Mouse (Mus musculus) lung, postnatal 14 days (tissue): ENCODE results near the gene Kxd1.
"Not testable (repeated sequence)": the region's sequence is repeated elsewhere in the genome, so short reads cannot be mapped to it uniquely, and the experiment has no call there.

Experiments
- DNase-seq: peaks from one replicate; pipeline ENCODE4 v3.0.0; 2021

The Kxd1 gene

DNA sequence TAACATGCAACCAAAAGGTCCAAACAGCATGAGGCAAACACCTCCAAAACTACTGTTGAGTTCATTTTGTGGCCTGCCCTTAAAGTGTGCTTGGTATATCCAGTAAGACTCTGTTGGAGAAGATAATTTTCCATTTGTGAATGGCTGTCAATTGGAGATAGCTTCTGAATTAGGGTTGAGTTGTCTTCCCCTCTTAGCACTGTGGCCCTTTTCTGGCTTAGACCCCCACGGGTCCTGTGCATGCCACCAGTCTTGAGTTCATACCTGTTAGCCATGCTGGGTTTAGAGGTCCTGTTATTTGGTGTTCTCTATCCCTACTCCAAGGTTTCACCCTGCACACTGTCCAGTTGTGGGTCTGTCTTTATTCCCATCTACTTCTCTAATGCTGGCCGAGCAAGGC lies 16.0 kb downstream of the Kxd1 start:
- no peak for DNase-seq

DNA sequence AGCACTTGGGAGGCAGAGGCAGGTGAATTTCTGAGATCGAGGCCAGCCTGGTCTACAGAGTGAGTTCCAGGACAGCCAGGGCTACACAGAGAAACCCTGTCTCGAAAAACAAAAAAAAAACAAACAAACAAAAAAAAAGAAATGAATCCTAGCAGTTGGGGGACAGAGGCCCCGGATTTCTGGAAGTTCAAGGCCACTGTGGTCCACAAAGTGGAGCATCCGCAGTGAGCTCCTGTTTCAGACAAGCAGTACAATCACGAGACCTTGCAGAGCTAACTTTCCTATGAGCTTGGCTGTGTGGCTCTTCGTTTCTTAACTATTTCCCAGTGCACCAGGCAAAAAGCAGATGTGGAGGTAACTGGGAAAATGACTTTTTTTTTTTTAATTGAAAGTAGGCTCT lies 16.6 kb downstream of the Kxd1 start:
- DNase-seq = not testable (repeated sequence)

DNA sequence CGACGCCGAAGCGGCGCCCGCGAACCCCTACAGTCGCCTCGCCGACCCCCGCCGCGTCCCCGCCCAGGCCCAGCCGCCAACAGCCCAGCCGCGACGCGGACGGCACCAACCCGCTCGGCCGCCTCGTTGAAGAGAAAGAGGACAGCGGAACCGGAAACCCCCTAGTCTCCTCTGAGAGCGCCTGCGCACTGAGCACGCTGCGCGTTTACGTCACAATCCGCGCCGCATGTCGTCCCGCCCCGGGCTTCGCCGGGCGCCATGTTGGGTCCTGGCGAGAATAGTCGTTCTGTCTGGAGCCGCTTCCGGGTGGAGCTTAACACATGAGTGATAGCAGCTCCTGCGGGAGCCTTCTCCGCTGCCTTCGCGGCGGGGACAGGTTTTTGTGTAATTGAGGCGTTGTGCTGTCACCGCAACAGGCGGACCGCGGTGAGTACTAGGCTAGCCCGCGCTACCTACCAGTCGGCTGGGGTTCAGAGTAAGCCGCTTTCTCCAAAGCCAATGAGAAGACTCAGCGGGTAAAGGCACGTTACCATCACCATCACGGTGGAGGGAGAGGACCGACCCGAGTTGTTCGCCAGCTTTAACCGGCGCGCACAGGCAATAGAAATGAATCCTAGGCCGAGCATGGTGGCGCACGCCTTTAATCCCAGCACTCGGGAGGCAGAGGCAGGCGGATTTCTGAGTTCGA lies 17.4 kb downstream of the Kxd1 start, which contains the start of gene Uba52:
Gene Uba52 (minus strand): TSS at position 574 of the 688 bp plus-strand sequence.
- DNase-seq = peak; percentile 97

- DNase-seq = no peak
Observed at GRCm38 (mm10) chr8:70509281-70509952, 18.3 kb downstream of the Kxd1 start.

- DNase-seq = no peak
Observed at GRCm38 (mm10) chr8:70507027-70507393, 20.7 kb downstream of the Kxd1 start.

DNA sequence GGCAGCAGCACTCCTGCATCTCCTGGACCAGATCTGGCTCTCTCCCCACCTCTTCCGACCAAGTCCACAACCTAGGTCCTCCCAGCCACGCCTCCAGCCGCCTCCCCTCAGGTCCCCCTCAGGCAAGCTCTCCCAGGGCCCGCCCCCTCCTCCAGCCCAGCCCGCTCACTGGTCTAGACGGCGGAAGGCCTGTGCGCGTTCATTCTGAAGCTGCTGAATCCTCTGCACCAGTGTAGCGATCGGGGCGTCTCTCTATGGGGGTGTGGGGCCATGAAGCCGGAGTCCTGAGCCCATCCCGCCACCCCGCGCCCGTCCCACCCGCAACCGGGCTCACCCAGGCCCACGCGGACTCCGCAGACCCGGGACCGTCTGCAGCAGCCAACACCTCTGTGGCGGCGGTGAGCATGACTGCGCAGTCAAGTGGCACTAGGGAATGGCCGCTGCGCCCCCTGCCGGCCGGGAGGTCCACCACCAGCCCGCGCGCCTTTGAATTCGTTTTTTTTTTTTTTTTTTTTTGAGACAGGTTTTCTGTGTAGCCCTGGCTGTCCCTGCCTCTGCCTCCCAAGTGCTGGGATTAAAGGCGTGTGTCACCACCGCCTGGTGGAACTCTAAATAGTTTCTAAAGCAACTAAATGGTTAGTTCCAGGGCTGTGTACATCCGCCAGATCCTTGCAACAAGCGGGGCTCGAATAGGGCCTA lies 21.3 kb downstream of the Kxd1 start, which contains the start of gene Rex1bd:
Gene Rex1bd (minus strand): TSS at position 425 of the 699 bp plus-strand sequence.
- DNase-seq = peak; percentile 96

DNA sequence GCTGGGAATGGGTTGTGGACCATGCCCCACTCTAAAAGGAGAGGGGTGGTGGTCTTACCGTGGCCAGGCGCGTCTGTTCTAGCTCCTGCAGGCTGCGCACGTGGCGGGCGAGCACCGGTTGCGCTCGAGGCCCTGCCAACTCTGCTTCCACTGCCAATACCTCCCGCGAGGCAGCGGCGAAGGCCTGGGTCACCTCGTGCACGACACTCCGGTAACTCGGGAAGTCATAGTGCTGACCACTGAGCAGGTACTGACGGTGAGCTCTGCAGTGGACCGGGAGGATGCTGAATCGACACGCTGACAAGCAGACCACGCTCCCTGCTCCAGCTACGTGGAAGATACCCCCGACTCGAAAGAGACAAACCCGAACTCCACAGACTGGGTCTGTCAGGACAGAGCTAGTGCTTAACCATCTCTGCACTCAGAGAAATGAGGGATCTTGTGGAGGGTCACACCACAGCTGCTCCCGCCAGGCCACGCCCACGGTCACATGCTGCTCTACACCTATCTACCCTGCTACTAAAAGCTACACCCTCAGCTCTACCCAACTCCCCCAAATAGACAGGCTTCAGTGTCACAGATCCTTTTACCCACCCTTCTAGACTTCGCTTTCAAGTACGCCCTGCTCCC lies 21.9 kb downstream of the Kxd1 start:
- DNase-seq = no peak

- peak; percentile 90 for DNase-seq
Observed at GRCm38 (mm10) chr8:70504851-70505250, 22.9 kb downstream of the Kxd1 start.

- DNase-seq = peak; percentile 71
Observed at GRCm38 (mm10) chr8:70504291-70504716, 23.5 kb downstream of the Kxd1 start.

DNA sequence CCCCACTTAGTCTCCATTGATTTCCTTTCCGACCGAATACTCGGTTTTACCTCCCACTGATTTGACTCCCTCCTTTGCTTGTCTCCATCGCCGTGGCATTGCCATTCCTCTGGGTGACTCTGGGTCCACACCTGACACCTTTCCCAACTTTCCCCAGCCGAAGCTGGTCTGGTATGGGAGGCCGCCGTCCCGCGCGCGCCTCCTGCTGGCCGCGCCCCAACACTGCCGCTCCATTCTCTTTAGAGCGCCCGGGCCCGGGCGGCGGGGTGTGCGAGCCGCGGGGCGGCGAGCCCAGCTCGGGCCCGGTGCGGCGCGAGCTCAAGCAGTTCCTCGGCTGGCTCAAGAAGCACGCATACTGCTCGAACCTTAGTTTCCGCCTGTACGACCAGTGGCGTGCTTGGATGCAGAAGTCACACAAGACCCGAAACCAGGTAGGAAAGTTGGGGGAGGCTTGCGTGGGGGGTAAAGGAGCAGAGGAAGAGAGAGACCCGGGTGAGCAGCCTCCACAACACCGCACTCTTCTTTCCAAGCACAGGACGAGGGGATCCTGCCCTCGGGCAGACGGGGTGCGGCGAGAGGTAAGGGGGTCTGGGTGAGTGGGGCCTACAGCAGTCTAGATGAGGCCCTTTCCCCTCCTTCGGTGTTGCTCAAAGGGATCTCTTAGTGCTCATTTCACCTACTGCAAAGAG lies 24.6 kb downstream of the Kxd1 start:
- peak; percentile 75 for DNase-seq

- DNase-seq = no peak
Observed at GRCm38 (mm10) chr8:70502540-70502939, 25.2 kb downstream of the Kxd1 start.

- DNase-seq = no peak
Observed at GRCm38 (mm10) chr8:70501820-70502529, 25.8 kb downstream of the Kxd1 start.

GRCm38 (mm10) chr8:70500386-70501301 lies 27.1 kb downstream of the Kxd1 start:
- no peak for DNase-seq

DNA sequence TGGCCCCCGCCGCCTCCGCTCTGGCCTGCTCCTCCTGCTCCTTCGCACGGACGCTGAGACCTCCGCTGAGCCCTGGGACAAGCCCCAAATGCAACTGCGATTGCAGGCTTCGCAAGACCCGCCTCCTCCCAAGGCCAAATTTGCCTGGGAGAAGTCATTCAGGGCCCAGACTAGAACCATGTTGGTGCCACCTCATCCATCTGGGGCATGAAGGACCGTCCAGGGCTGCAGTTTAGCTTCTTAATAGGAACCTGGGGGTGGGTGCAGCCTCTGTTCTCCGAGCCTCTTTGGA lies 32.0 kb downstream of the Kxd1 start:
- no peak for DNase-seq

DNA sequence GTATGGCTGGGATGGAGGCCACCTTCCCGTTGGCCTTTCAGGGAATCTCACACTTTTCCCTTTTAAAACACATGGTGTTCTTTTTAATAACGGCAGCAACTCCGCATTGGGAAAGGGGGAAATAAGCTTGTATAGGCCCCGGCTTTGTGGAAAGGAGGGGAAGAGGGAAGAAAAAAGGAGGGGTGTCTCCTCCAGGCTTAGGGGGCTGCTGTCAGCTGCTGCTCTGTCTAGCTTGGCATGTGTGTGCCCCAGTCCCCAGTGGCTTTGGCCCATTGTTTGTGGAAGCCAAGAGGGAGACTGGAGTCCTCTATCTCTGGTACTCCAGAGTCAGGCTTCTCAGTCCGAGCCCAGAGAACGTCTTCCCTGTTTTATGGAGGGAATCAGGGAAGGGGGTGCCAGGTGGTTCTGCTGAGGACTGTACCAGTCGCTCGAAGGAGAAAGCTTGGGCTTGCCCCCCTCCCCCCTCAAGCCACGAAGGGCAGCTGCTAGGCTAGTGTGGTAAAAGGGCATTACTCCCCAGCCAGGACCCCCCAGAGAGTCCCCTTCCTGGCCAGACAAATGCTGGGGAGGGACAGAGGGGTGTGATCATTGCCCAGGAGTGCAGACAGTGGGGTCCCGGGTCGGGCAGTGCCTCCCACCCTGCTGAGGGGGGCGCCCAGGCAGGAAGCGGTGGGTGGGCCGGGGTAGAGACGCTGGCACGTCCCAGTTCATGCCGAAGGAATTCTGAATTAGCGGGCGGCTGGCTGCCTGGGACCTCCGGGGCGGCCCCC lies 32.6 kb downstream of the Kxd1 start:
- no peak for DNase-seq

- no peak for DNase-seq
Observed at GRCm38 (mm10) chr8:70494416-70494945, 33.3 kb downstream of the Kxd1 start.

GRCm38 (mm10) chr8:70493692-70494415 lies 33.9 kb downstream of the Kxd1 start:
- no peak for DNase-seq

DNA sequence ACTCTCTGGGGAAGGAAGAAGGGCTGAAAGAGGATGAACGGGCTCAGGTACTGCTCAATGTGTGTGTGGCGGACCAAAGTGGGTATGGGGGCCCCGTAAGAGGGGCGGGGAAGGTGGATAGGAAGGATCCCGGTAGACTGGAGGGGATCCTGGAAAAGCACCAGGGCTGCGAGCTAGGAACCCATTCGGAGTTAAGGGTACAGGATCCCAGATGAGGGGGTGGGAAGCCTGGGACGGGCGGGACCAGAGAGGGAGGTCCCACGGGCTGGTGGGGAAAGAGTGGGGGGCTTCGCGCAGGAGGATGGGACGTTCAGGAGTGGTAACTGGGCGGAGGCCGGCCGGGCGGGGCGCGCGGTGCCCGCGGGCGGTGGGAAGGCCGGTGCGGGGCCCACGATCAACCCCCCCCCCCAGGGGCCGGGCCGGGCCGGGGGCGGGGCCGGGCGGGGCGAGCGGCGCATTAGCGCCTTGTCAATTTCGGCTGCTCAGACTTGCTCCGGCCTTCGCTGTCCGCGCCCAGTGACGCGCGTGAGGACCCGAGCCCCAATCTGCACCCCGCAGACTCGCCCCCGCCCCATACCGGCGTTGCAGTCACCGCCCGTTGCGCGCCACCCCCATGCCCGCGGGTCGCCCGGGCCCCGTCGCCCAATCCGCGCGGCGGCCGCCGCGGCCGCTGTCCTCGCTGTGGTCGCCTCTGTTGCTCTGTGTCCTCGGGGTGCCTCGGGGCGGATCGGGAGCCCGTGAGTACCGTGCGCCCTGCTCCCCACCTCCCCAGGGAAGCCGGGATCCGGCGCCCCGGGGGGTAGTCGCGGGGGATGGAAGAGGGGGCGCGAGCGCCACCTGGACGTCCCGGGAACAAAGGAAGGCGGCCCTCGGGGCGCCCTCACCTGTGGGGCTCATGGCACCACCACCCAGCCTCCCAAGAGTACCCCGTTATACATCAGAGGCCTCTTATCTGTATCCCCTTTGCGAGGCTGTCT lies 34.8 kb downstream of the Kxd1 start, which contains the start of gene Crlf1:
Gene Crlf1 (plus strand): TSS at position 495 of the 977 bp plus-strand sequence.
- DNase-seq = no peak
